Mouse (Mus musculus): Measurements from ENCODE around the gene Cd300a.

GRCm38 (mm10) chr11:114852311-114853173 lies 37.3 kb upstream of the Cd300a start:
- TF ChIP-seq GATA1 (IDR thresholded peaks at IDR 0.05; ENCODE audit: low read length) (no peak), TAL1 (IDR thresholded peaks at IDR 0.05; ENCODE audit: low read length) (no peak)

Measured in erythroblast, embryonic 14.5 days (primary cell).